Mouse (Mus musculus): ENCODE measurements around the gene Hyal5. TPM values are rescaled to one million over a fixed set of nuclear protein-coding genes. Genes with fewer than 3 reads are reported as not detected.
A peak's percentile ranks its signal among the peaks of the same experiment; 100 is the strongest.

Hyal5 gene
- 0.08 TPM in 1 of 2 replicates, not detected in the other for polyA plus RNA-seq (2015; fragmentation: Nextera tagmentation; extraction: Ambion mirVana)

GRCm38 (mm10) chr6:24857697-24858096, at the start of gene Hyal5:
Gene Hyal5, plus strand, starts transcription at chr6:24857997.
- Histone ChIP-seq H3K27ac (ENCODE audit: low read length) (no peak within 1 kb of the TSS), H3K27me3 (replicated peaks; ENCODE audit: insufficient read depth, low read length) (no peaks in the 10 kb centered on the region), H3K9ac (replicated peaks; ENCODE audit: low read depth) (no peak within 1 kb of the TSS), H3K4me3 (ENCODE audit: low read depth, low read length) (no peak within 1 kb of the TSS), H3K9me3 (ENCODE audit: low read length) (no peaks in the 10 kb centered on the region), H3K4me1 (ENCODE audit: insufficient read depth, low read depth, low read length) (no peaks in the 10 kb centered on the region), H3K36me3 (ENCODE audit: insufficient read depth, low read length) (no peaks in the 10 kb centered on the region), H3K4me2 (replicated peaks; ENCODE audit: low read depth, low read length) (no peak within 1 kb of the TSS)
- no peak for ATAC-seq
- TF ChIP-seq CTCF (IDR thresholded peaks at IDR 0.05) = no peak
- no peak for TF ChIP-seq EP300 (IDR thresholded peaks at IDR 0.05)
- DNase-seq (ENCODE audit: low spot score) = no peak

- Histone ChIP-seq H3K9ac (replicated peaks; ENCODE audit: low read depth) (no peak overlapping the region), H3K36me3 (ENCODE audit: insufficient read depth, low read length) (no peaks in the 10 kb centered on the region), H3K4me2 (replicated peaks; ENCODE audit: low read depth, low read length) (no peak overlapping the region), H3K27me3 (replicated peaks; ENCODE audit: insufficient read depth, low read length) (no peaks in the 10 kb centered on the region), H3K4me1 (ENCODE audit: insufficient read depth, low read depth, low read length) (no peaks in the 10 kb centered on the region), H3K9me3 (ENCODE audit: low read length) (no peaks in the 10 kb centered on the region), H3K4me3 (ENCODE audit: low read depth, low read length) (no peak overlapping the region), H3K27ac (ENCODE audit: low read length) (no peak overlapping the region)
- WGBS = 34% methylated on average over 2 of the region's 2 CpGs
- DNase-seq (ENCODE audit: low spot score) (no peak), ATAC-seq (no peak)
- TF ChIP-seq CTCF (IDR thresholded peaks at IDR 0.05) (no peak), EP300 (IDR thresholded peaks at IDR 0.05) (no peak)
These were observed 35.7 kb upstream of the Hyal5 start for GRCm38 (mm10) chr6:24822070-24822469.

DNA sequence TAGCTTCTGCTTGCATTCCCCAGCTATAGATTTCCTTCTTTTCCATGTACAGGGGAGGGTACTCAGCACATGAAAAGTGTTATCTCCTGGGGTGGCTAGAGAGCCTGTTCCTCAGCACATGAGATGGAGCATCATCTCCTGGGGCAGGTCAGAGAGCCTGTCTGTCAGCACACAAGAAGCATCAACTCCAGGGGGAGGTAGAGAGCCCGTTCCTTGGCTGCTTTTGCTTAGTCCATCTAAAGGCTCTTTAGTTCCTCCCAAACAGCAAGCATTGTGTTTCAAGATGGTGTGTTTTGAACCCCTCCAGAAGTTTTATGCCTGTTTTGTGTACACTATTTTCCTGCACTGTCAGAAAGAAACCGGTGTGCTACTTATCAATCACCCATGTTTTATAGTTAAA, 2.5 kb downstream of the Hyal5 start:
- DNase-seq (ENCODE audit: low spot score) (no peak), ATAC-seq (no peak)
- Histone ChIP-seq H3K36me3 (ENCODE audit: insufficient read depth, low read length) (no peaks in the 10 kb centered on the region), H3K9ac (replicated peaks; ENCODE audit: low read depth) (no peak overlapping the region), H3K4me3 (ENCODE audit: low read depth, low read length) (no peak overlapping the region), H3K9me3 (ENCODE audit: low read length) (no peaks in the 10 kb centered on the region), H3K27ac (ENCODE audit: low read length) (no peak overlapping the region), H3K27me3 (replicated peaks; ENCODE audit: insufficient read depth, low read length) (no peaks in the 10 kb centered on the region), H3K4me2 (replicated peaks; ENCODE audit: low read depth, low read length) (no peak overlapping the region), H3K4me1 (ENCODE audit: insufficient read depth, low read depth, low read length) (no peaks in the 10 kb centered on the region)
- WGBS = 29% methylated on average over 2 of the region's 2 CpGs
- TF ChIP-seq EP300 (IDR thresholded peaks at IDR 0.05) (no peak), CTCF (IDR thresholded peaks at IDR 0.05) (no peak)

- no peak for ATAC-seq
These were observed 5.9 kb downstream of the Hyal5 start for GRCm38 (mm10) chr6:24863649-24864048.

GRCm38 (mm10) chr6:24894146-24894873, 36.5 kb downstream of the Hyal5 start:
- Histone ChIP-seq H3K4me3 (ENCODE audit: low read depth, low read length) (peak overlapping the region; percentile 28), H3K27ac (ENCODE audit: low read length) (no peak overlapping the region), H3K4me2 (replicated peaks; ENCODE audit: low read depth, low read length) (peak overlapping the region; percentile 48), H3K4me1 (ENCODE audit: insufficient read depth, low read depth, low read length) (no peaks in the 10 kb centered on the region), H3K9ac (replicated peaks; ENCODE audit: low read depth) (no peak overlapping the region), H3K36me3 (ENCODE audit: insufficient read depth, low read length) (no peaks in the 10 kb centered on the region), H3K27me3 (replicated peaks; ENCODE audit: insufficient read depth, low read length) (no peaks in the 10 kb centered on the region), H3K9me3 (ENCODE audit: low read length) (no peaks in the 10 kb centered on the region)
- DNase-seq (ENCODE audit: low spot score) = peak; percentile 59
- TF ChIP-seq CTCF (IDR thresholded peaks at IDR 0.05) (peak; percentile 68), EP300 (IDR thresholded peaks at IDR 0.05) (no peak)
- WGBS = 58% methylated on average over 11 of the region's 11 CpGs
- ATAC-seq = peak; percentile 60

More at GRCm38 (mm10) chr6:24863649-24864048, 5.9 kb downstream of the Hyal5 start:
- Histone ChIP-seq H3K36me3 (ENCODE audit: insufficient read depth, low read length) (no peaks in the 10 kb centered on the region), H3K4me3 (ENCODE audit: low read depth, low read length) (no peak overlapping the region), H3K4me1 (ENCODE audit: insufficient read depth, low read depth, low read length) (no peaks in the 10 kb centered on the region), H3K9me3 (ENCODE audit: low read length) (no peaks in the 10 kb centered on the region), H3K27ac (ENCODE audit: low read length) (no peak overlapping the region), H3K27me3 (replicated peaks; ENCODE audit: insufficient read depth, low read length) (no peaks in the 10 kb centered on the region), H3K4me2 (replicated peaks; ENCODE audit: low read depth, low read length) (no peak overlapping the region), H3K9ac (replicated peaks; ENCODE audit: low read depth) (no peak overlapping the region)
- WGBS = 88% methylated on average over 4 of the region's 4 CpGs
- TF ChIP-seq CTCF (IDR thresholded peaks at IDR 0.05) (no peak), EP300 (IDR thresholded peaks at IDR 0.05) (no peak)
- no peak for DNase-seq (ENCODE audit: low spot score)

DNA sequence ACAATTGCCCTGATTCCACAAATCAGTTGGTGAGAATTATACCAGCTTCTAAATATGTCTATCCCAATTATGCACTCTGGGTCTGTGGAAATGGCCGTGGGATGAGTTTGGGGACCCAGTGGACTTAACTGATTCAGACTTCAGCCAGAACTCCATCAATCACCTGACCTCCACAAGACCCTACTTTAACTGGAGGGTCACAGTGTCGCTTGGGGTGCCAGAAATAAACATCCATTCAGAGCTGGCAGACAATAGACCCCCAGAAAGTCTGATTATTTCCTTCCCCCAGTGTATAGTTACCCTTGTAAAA, 37.0 kb downstream of the Hyal5 start:
- Histone ChIP-seq H3K4me1 (ENCODE audit: insufficient read depth, low read depth, low read length) (no peaks in the 10 kb centered on the region), H3K9ac (replicated peaks; ENCODE audit: low read depth) (no peak overlapping the region), H3K36me3 (ENCODE audit: insufficient read depth, low read length) (no peaks in the 10 kb centered on the region), H3K27ac (ENCODE audit: low read length) (no peak overlapping the region), H3K4me3 (ENCODE audit: low read depth, low read length) (peak overlapping the region; percentile 28), H3K9me3 (ENCODE audit: low read length) (no peaks in the 10 kb centered on the region), H3K4me2 (replicated peaks; ENCODE audit: low read depth, low read length) (peak overlapping the region; percentile 48), H3K27me3 (replicated peaks; ENCODE audit: insufficient read depth, low read length) (no peaks in the 10 kb centered on the region)
- 30% methylated on average over 2 of the region's 2 CpGs for WGBS
- ATAC-seq = no peak
- no peak for DNase-seq (ENCODE audit: low spot score)
- no peak for TF ChIP-seq CTCF (IDR thresholded peaks at IDR 0.05)
- TF ChIP-seq EP300 (IDR thresholded peaks at IDR 0.05) = no peak
